Mouse (Mus musculus): ENCODE measurements around the gene Cbx7. TPM values are rescaled to one million over a fixed set of nuclear protein-coding genes. Genes with fewer than 3 reads are reported as not detected.

The Cbx7 gene
- total and polyA plus RNA-seq, 2 experiments: 4.0 to 10.1 TPM

DNA sequence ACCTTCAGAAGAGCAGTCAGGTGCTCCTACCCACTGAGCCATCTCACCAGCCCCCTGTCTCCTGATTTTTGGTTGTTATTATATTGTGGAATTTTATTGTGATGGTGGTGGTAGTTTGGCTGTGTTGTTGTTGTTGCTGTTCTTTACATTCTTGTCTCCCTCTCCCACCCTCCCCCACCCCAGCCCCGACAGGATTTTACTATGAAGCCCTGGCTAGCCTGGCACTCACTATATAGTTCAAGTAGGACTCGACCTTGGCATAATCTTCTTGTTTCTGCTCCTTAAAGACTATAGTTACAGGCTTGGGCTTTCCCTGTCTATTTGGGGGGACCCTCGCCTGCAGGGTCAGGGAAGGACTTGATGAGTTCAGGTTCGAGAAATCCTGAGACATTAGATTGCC, 76.6 kb downstream of the Cbx7 start:
- H3K36me3 ChIP-seq (ENCODE audit: control insufficient read depth, insufficient read depth, low read length): no peaks in the 10 kb centered on the region
- H3K27ac ChIP-seq (replicated peaks; ENCODE audit: insufficient read depth, low read depth, low read length): no peak overlapping the region
- no peak overlapping the region for H3K9ac ChIP-seq (ENCODE audit: low read depth, low read length)
- WGBS: 67% methylated on average over 4 of the region's 4 CpGs
- no peaks in the 10 kb centered on the region for H3K79me2 ChIP-seq (ENCODE audit: control insufficient read depth, insufficient read depth, low read length)
- no peaks in the 10 kb centered on the region; the same call in none of the 2 replicates for H3K4me1 ChIP-seq (ENCODE audit: control insufficient read depth, insufficient read depth, low read length)
- TF ChIP-seq CTCF (IDR thresholded peaks at IDR 0.05; ENCODE audit: low read depth, low read length) (no peak), POLR2A (IDR thresholded peaks at IDR 0.05; ENCODE audit: extremely low read depth, insufficient read depth, low read length) (no peak)
- no peak overlapping the region for H3K4me3 ChIP-seq (ENCODE audit: insufficient read depth, low read depth, low read length)
- DNase-seq (ENCODE audit: extremely low read depth, low read depth, low spot score): no peak
- H3K27me3 ChIP-seq (ENCODE audit: control insufficient read depth, insufficient read depth, low read length): no peaks in the 10 kb centered on the region

GRCm38 (mm10) chr15:79893824-79894123, 77.1 kb downstream of the Cbx7 start:
- Histone ChIP-seq H3K4me3 (ENCODE audit: insufficient read depth, low read depth, low read length) (no peak overlapping the region; the same call in 1 of the 2 replicates), H3K9ac (ENCODE audit: low read depth, low read length) (no peak overlapping the region; the same call in 1 of the 2 replicates), H3K27me3 (ENCODE audit: control insufficient read depth, insufficient read depth, low read length) (no peaks in the 10 kb centered on the region), H3K36me3 (ENCODE audit: control insufficient read depth, insufficient read depth, low read length) (no peaks in the 10 kb centered on the region), H3K79me2 (ENCODE audit: control insufficient read depth, insufficient read depth, low read length) (no peaks in the 10 kb centered on the region), H3K27ac (replicated peaks; ENCODE audit: insufficient read depth, low read depth, low read length) (0 out of 2 replicates have a peak overlapping the region, but pooled peaks have one; percentile 36), H3K4me1 (ENCODE audit: control insufficient read depth, insufficient read depth, low read length) (no peaks in the 10 kb centered on the region; the same call in none of the 2 replicates)
- DNase-seq (ENCODE audit: extremely low read depth, low read depth, low spot score): no peak
- WGBS: 68% methylated on average over 3 of the region's 3 CpGs
- no peak for TF ChIP-seq CTCF (IDR thresholded peaks at IDR 0.05; ENCODE audit: low read depth, low read length)

DNA sequence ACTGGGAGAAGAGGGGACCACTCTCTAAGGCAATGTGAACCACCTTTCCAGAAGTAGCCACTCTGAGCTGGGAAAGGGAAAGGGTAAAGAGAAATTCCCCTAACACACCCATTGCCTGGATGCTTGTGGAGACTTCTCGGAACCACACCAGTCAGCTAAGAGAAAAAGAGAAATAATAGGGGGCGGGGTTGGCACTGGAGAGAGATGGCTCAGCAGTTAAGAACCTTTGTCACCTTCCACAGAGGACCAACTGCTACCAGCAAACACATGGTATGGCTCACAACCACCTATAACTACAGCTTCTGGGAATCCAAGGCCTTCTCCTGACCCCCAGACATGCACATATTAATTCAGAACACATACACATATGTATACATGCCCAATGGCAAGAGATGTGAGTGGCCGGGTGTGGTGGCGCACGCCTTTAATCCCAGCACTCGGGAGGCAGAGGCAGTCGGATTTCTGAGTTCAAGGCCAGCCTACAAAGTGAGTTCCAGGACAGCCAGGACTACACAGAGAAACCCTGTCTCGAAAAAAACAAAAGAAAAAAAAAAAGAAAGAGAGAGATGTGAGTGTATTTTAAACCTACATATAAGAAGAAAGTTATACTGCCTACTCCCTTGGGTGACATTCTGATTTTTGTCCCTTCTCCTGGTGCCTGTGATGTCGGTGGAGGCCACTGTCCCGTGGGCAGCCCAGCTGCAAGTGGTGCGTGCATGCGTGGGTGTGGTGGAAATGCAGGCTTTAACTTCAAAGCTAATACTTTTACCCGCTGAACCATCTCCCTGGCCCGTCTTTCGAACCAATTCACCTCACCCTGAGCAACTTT, 77.7 kb downstream of the Cbx7 start:
- peak overlapping the region; percentile 47 for H3K27ac ChIP-seq (replicated peaks; ENCODE audit: insufficient read depth, low read depth, low read length)
- H3K27me3 ChIP-seq (ENCODE audit: control insufficient read depth, insufficient read depth, low read length): no peaks in the 10 kb centered on the region
- 70% methylated on average over 15 of the region's 15 CpGs for WGBS
- TF ChIP-seq POLR2A (IDR thresholded peaks at IDR 0.05; ENCODE audit: extremely low read depth, insufficient read depth, low read length): no peak
- no peak for TF ChIP-seq CTCF (IDR thresholded peaks at IDR 0.05; ENCODE audit: low read depth, low read length)
- H3K79me2 ChIP-seq (ENCODE audit: control insufficient read depth, insufficient read depth, low read length): no peaks in the 10 kb centered on the region
- H3K36me3 ChIP-seq (ENCODE audit: control insufficient read depth, insufficient read depth, low read length): no peaks in the 10 kb centered on the region
- H3K4me1 ChIP-seq (ENCODE audit: control insufficient read depth, insufficient read depth, low read length): no peaks in the 10 kb centered on the region; the same call in none of the 2 replicates
- DNase-seq (ENCODE audit: extremely low read depth, low read depth, low spot score): no peak
- H3K9ac ChIP-seq (ENCODE audit: low read depth, low read length): no peak overlapping the region
- H3K4me3 ChIP-seq (ENCODE audit: insufficient read depth, low read depth, low read length): peak overlapping the region; percentile 71

- WGBS: 4% methylated on average over 12 of the region's 12 CpGs
These were observed 78.7 kb downstream of the Cbx7 start for GRCm38 (mm10) chr15:79892213-79892541.

GRCm38 (mm10) chr15:79891436-79892212, 79.3 kb downstream of the Cbx7 start, which contains the start of gene Apobec3:
TSS of gene Apobec3 (plus strand) at chr15:79891659.
- Histone ChIP-seq H3K9ac (ENCODE audit: low read depth, low read length) (peak within 1 kb of the TSS; percentile 56), H3K4me3 (ENCODE audit: insufficient read depth, low read depth, low read length) (peak within 1 kb of the TSS; percentile 71), H3K27me3 (ENCODE audit: control insufficient read depth, insufficient read depth, low read length) (no peaks in the 10 kb centered on the region), H3K36me3 (ENCODE audit: control insufficient read depth, insufficient read depth, low read length) (no peaks in the 10 kb centered on the region), H3K4me1 (ENCODE audit: control insufficient read depth, insufficient read depth, low read length) (no peaks in the 10 kb centered on the region; the same call in none of the 2 replicates), H3K27ac (replicated peaks; ENCODE audit: insufficient read depth, low read depth, low read length) (peak within 1 kb of the TSS; percentile 47), H3K79me2 (ENCODE audit: control insufficient read depth, insufficient read depth, low read length) (no peaks in the 10 kb centered on the region)
- TF ChIP-seq POLR2A (IDR thresholded peaks at IDR 0.05; ENCODE audit: extremely low read depth, insufficient read depth, low read length) (no peak), CTCF (IDR thresholded peaks at IDR 0.05; ENCODE audit: low read depth, low read length) (peak; percentile 76)
- WGBS: 2% methylated on average over 20 of the region's 20 CpGs
- peak; percentile 7 for DNase-seq (ENCODE audit: extremely low read depth, low read depth, low spot score)

More at GRCm38 (mm10) chr15:79892213-79892541, 78.7 kb downstream of the Cbx7 start:
- Histone ChIP-seq H3K36me3 (ENCODE audit: control insufficient read depth, insufficient read depth, low read length) (no peaks in the 10 kb centered on the region), H3K9ac (ENCODE audit: low read depth, low read length) (peak overlapping the region; percentile 56), H3K4me3 (ENCODE audit: insufficient read depth, low read depth, low read length) (peak overlapping the region; percentile 71), H3K27me3 (ENCODE audit: control insufficient read depth, insufficient read depth, low read length) (no peaks in the 10 kb centered on the region), H3K4me1 (ENCODE audit: control insufficient read depth, insufficient read depth, low read length) (no peaks in the 10 kb centered on the region; the same call in none of the 2 replicates), H3K79me2 (ENCODE audit: control insufficient read depth, insufficient read depth, low read length) (no peaks in the 10 kb centered on the region), H3K27ac (replicated peaks; ENCODE audit: insufficient read depth, low read depth, low read length) (peak overlapping the region; percentile 47)
- no peak for TF ChIP-seq POLR2A (IDR thresholded peaks at IDR 0.05; ENCODE audit: extremely low read depth, insufficient read depth, low read length)
- TF ChIP-seq CTCF (IDR thresholded peaks at IDR 0.05; ENCODE audit: low read depth, low read length): no peak
- DNase-seq (ENCODE audit: extremely low read depth, low read depth, low spot score): peak; percentile 32
